Mouse (Mus musculus) hematopoietic stem cell, adult 5-6 weeks (primary cell): ENCODE results near the gene Mpp2. TPM values are rescaled to one million over a fixed set of nuclear protein-coding genes. Genes with fewer than 3 reads are reported as not detected.

ENCODE experiments used
- ATAC-seq, 2 experiments: fragments of 125-278 bp in 1 of 2; replicated peaks in 1 of 2; 2 replicates each; pipeline ENCODE4 v1.8.0; 2016 to 2017; ENCODE audit warnings: inconsistent platforms in 2 of 2, mild to moderate bottlenecking in 2 of 2, moderate number of reproducible peaks in 2 of 2, low read depth in 1 of 2, moderate TSS enrichment in 1 of 2; ENCODE audit not compliant: low FRiP score in 2 of 2, poor library complexity in 2 of 2, severe bottlenecking in 2 of 2, insufficient read depth in 1 of 2, low TSS enrichment in 1 of 2
- total RNA-seq: library from RNA; stranded (forward); fragments of 172-1452, 232-1000 nt; gene quantifications from 2 replicates; pipeline ENCODE4 v1.2.3, GENCODE M21; 2017

Mpp2 gene
- total RNA-seq, 1 experiment from 2014 or later, result 4.1 TPM

DNA sequence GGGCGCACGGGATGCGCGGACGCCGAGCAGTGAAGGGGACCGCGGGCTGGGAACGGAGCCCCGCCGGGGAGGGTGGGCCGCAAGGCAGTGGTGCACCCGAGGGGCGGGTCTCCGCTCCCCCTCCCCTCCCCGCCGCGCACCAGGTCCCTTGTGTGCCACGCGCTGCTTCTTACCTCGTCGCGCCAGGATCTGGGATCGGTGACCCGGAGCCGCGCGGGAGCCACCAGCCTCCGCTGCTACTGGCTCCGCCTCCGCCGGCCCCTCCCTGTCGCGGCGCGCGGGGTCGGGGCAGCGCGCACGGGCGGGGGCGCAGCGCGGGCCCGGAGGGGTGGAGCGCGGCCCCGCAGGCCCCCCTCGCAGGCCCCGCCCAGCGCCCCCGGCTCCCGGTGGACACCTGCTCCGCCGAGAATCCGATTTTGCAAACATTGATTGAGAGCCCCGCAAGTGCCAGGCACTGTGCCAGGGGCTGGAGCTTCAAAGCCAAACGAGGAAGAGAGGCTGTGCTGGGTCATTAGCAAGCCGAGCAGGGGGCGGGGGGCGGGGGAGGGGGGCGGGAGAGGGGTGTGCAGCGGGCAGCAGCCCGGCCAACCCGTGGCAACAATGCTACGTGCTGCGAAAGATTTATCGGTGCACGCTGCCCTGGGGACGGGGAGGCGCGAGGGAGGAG is 61.5 kb downstream of the Mpp2 start:
- ATAC-seq, result peak; percentile 61 to 76; a peak in 3 of 4 replicates

DNA sequence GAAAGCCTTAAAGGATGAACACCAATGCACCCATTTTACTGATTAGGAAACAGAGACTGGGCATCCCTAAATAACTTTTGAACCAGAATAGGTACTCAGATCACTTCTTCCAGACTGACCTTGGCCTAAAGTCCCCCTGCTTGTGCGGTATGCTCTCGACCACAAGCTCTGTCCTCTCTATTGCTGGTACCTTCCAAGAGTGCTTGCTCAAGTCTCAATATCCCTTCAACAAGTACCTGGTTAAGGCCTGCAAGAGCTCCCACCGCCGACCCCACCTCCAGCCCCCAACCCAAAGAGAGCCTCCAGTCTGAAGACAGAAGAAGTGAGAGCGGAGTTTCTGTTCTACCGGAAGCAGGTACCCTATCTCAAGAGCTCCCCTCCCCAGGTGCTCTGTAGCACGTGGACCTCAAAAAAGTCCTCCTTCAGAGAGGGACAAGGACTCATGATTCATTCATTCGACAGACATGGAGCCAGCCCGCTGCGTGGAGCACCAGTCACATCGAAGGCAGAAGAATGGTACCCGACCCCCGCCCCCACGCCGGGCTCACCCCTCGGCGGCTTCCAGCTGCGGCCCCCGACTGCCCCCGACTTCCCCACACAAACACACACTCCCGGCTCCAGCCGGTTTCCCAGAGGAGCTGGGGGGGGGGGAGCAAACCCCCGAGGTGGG is 62.2 kb downstream of the Mpp2 start:
- ATAC-seq, result no peak

DNA sequence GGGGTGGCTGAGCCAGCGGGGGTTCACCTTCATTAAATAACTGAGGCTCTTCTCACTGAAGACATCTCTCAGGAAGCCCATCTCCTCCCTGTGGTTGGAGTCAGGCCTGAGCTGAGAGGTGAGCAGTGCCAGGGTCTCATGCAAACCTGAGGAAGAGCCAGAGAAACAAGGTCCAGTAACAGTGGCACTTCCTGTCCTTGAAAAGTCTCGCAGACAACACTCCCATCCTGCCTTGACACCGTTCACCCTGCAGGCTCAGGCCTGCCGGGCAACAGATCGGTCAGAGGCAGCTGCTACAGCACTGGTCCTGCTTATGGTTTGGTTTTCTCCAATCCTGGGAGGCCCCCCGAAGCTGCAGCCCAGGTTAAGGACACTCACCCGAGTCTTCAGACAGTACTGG is 63.0 kb downstream of the Mpp2 start:
- no peak for ATAC-seq

DNA sequence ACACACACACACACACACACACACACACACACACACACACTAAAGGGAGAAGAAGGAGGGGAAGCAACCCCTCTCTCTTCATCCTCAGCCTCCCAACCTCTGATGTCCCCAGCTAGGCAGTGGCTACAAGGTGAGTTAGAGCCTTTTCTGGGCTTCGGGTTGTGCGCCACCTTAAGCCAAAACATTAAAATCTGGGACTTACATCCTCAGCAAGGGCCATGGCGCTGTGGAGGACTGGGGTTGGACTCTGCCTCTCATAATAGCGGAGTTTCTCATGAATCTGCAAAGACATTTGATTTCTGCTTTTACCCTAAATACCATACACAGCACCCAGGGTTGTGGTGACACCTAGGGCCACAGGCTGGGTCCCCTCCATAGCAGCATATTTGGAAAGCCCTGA is 63.4 kb downstream of the Mpp2 start:
- no peak for ATAC-seq

DNA sequence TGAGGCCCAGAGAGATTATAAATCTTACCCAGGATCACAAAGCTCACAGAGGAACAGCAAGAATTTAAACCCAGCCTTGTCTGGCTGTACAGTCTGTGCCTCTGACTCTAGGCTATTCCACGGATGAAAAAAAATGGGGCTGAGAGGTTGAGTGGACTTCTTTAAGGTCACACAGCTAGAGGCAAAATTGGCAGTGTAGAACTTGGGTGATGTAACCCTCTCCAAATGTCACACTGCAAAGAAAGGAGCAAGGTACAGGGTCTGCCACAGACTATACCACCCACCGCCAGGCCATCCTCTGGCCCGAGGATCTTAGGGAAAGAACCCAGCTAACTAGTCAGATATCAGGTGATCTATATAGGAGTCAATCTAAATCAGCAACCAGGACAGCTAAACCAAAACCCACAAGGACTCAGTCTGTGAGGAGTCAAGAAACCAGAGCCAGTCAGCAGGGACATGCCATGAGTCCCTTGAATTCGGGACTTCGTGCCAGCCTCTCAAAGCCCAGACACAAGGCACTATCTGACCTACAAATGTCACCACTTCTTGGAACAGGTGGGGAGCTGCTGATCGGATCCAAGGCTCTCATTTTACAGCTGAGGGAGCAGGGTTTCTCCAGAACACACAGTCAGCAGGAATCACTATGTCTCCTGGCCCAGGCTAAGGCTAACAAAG is 64.1 kb downstream of the Mpp2 start:
- ATAC-seq, result no peak

DNA sequence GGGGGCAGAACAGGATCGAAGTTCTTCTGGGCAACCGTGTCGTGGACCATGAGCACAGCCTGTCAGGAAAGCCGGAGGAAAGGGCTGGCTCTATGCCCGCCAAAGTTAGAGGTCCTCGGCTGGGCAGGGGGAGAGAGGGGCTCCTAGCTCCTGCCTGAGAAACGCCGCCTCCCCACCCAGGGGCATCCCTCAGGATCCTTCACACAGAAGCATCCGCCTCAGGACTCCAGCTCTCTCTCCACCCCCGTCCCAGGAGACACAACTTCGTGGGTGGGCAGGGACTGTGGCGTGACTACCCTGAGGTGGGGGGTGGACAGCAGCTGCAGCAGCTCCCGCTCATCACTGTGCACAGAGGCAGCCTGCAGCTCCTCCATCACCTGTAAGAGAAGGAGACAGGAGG is 64.9 kb downstream of the Mpp2 start:
- no peak for ATAC-seq

DNA sequence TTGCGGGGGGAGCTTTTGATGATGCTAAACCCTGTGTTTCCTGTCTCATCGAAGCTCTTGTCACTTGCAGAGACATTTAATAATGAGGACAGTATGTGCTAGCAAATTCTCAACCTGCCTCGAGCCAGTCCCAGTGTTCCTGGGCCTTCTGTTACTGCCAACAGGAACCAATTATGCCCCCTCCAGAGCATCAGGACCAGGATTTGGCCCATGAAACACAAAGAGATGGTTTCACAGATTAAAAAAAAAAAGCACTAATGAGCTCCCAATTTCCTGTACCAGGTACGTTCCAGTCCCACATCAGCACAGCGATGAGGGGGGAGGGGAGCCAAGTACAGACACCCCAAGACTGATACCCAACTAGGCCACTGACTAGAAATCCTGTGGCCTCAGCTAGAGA is 67.1 kb downstream of the Mpp2 start:
- ATAC-seq, result no peak

DNA sequence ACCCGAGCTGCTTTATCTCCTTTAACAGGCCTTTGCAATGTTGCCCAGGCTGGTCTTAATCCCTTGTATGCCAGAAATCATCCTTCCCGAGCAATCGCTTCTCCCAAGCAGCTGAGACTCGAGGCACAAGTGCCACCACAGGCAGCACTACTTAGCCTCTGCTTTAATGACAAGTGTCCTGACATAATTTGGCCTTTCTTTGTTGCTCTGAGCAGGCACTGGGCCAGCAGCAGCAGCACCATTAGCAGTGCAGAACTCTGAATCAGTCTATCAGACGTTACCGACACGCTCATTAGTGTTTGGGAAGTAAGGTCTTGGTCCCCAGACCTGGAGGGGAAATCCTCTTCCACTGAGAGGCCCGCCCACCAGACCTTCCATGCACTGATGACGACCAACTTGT is 68.6 kb downstream of the Mpp2 start:
- no peak for ATAC-seq

DNA sequence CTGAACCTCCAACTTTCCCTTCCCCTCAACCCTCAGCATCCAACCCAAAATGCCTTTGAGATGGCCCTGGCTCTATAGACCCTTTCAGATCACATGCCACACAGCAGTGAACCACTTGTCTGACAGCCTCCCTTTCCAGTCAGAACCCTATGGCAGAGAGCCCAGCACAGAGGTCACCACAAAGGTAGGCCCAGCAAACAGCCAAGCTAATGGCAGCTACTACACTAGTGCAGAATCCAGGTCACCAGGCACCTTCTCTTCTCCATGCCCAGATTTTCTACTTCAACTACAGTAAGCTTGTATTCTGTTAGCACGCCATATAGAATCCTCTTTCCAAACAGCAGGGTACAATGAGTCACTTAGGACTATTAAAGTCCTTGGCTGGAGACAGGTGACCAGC is 72.2 kb downstream of the Mpp2 start:
- no peak for ATAC-seq

DNA sequence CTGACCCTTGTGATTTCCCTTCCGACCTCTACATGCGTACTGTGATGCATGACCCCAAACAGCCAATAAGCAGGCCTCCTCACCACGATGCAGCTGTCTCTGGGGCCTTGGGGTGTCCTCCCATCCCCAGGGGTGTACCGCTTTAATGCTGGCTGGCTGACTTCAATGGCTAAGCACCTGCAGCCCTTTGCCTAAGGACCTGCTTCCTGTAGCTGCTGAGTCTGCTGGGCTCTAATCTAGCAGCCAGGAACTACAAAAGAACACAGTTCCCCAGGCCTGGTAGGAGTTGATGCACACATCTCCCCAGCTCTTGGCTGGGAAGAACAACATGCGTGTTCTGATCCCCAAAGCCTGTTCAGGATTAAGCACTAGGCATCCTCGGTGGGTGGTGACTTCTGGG is 72.8 kb downstream of the Mpp2 start:
- no peak for ATAC-seq

DNA sequence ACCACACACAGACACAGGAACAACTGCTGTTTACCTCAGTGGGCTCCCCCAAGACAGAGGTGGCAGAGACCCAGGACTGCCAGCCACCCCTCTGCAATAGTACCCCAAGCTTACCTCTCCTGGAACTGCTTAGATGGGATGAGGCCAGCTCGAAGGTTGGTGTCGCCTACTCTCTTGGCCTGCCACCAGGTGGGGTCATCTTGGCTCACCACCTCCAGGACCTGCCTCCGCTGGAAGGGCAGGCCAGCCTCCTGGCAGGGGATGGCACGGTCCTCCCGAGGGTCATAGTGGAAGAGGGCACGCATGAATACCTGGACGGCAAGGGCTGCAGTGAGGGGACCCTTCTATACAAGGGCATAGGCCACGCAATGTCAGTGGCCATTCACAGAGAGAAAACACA is 75.1 kb downstream of the Mpp2 start:
- ATAC-seq, result no peak

DNA sequence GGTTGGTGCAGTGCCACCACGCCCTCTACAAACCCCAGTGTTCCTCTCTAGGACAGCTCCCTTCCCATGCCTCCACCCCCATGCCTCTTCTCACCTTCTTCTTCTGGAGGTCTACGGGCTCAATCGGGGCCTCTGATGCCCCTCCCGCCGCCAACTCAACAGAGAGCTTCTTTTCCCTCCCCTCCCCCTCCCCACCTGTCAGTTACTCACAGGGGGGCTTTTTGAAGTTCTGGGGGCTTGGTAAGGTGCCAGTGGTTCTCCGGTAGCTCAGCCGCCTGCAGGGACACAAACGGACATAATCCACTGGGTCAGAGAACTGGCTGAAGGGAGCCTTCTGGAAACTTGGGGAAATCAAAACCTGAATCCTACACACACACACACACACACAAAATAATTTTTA is 76.8 kb downstream of the Mpp2 start:
- ATAC-seq, result no peak

DNA sequence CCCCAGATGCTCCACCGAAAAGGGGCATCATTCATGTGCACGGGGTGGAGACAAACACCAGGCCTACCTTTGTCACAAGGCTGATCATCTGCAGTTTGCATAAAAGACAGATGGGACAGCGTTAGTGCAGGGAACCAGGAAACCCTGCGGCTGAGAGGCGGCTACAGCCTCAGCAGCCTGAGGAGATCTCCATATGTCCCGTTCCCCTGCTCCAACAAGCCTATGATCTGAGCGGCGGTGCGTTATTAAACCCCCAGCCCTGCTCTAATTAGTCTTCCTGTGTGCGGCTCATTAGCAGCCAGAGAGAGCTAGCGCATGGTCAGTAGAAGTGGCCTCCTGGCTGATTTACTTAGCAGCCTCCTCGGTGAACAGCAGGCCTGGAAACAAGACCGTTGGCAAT is 78.2 kb downstream of the Mpp2 start:
- ATAC-seq, result no peak

DNA sequence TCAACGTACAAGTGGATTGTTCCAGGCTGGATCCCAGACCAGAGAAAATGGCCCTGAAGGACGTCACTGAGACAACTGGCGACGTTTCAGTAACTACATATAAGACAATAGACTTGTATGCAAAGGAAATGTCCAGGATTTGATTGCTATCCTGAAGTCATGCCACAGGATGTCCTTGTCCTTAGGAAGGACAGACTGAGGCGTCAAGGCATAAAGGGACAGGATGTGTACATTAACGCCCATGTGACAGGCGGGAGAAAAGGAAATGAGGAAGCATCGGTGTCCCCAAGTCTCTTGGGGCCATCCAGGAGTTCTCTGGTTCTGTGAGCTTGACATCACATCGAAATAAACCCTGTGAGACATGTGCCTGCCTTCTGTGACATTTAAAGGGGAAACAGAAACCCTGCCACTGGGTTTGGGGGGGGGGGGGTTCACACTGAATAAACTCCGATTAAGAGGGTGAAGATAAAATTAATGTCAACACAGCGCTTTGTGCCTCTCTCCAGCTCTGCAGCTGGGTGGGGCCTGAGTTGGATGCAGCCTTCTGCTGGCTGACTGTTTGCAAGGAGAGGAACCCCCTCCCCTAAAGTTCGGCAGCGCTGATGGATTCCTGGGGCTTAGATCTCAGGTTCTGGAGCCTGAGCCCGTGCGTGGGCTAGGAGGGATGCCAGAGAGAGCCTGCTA is 79.2 kb downstream of the Mpp2 start:
- no peak for ATAC-seq

DNA sequence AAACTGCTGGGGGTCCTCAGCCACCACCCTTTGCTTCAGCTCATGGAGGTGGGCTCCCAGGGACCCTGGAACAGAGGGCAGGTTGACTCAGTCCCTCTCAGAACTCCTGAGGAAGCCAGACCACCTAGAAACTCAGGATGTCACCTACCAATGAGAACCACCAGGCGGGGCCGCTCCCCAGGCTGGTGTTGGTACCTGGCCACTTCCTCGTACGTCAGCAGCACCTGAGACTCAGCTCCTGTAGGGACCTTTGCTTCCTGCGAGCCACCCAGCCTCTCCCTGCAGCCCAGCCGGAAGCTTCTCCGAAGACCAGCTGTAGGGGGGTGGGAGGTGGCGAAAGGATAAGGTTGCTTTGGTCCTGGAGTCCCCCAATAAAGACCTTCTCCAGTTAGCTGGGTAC is 79.9 kb downstream of the Mpp2 start:
- no peak for ATAC-seq
